Mouse (Mus musculus): ENCODE data around the gene Shld1. TPM values are rescaled to one million over a fixed set of nuclear protein-coding genes. Genes with fewer than 3 reads are reported as not detected.

Shld1 gene
- polyA plus RNA-seq, 1 experiment from 2014 or later: 14.5 TPM

GRCm38 (mm10) chr2:132654834-132655495 is 31.8 kb upstream of the Shld1 start:
- Histone ChIP-seq H3K9ac (replicated peaks; ENCODE audit: low read length) (no peak overlapping the region), H3K4me2 (replicated peaks; ENCODE audit: low read depth, low read length) (no peak overlapping the region), H3K4me3 (ENCODE audit: low read length) (no peak overlapping the region), H3K27me3 (ENCODE audit: insufficient read depth, low read length) (no peaks in the 10 kb centered on the region), H3K4me1 (ENCODE audit: insufficient read depth, low read length) (0 out of 2 replicates have a peak, but pooled peaks cover 6% of the 10 kb centered on the region), H3K9me3 (ENCODE audit: low read length) (no peaks in the 10 kb centered on the region), H3K36me3 (ENCODE audit: insufficient read depth, low read length) (no peaks in the 10 kb centered on the region), H3K27ac (ENCODE audit: low read length) (no peak overlapping the region)
- WGBS: 78% methylated on average over 6 of the region's 6 CpGs
- no peak for ATAC-seq (ENCODE audit: low FRiP score, low TSS enrichment)

DNA sequence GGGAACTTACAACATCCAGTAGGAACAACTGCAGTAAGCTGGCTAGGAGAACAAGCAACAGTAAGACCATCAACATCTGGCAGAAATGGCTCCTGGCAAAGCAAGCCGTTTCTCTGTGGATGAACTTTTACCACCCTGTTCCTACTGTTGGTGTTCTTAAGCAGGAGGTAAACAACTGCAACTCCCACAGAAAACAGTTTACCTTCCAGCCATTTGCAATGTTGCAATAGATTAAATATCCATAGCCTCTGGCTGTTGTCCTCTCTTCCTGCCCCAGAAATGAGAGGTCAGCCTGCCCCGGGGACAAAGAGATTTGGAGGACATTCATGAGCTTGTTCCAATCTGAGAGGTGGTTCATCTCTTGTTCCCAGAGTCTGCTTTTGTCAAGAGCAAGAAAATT is 29.5 kb upstream of the Shld1 start:
- H3K4me1 ChIP-seq (ENCODE audit: insufficient read depth, low read length): 0 out of 2 replicates have a peak, but pooled peaks cover 6% of the 10 kb centered on the region
- 66% methylated on average over 2 of the region's 2 CpGs for WGBS
- H3K36me3 ChIP-seq (ENCODE audit: insufficient read depth, low read length): no peaks in the 10 kb centered on the region
- ATAC-seq (ENCODE audit: low FRiP score, low TSS enrichment): no peak
- H3K9ac ChIP-seq (replicated peaks; ENCODE audit: low read length): no peak overlapping the region
- H3K4me2 ChIP-seq (replicated peaks; ENCODE audit: low read depth, low read length): no peak overlapping the region
- no peaks in the 10 kb centered on the region for H3K27me3 ChIP-seq (ENCODE audit: insufficient read depth, low read length)
- H3K9me3 ChIP-seq (ENCODE audit: low read length): no peaks in the 10 kb centered on the region
- no peak overlapping the region for H3K27ac ChIP-seq (ENCODE audit: low read length)
- no peak overlapping the region for H3K4me3 ChIP-seq (ENCODE audit: low read length)

DNA sequence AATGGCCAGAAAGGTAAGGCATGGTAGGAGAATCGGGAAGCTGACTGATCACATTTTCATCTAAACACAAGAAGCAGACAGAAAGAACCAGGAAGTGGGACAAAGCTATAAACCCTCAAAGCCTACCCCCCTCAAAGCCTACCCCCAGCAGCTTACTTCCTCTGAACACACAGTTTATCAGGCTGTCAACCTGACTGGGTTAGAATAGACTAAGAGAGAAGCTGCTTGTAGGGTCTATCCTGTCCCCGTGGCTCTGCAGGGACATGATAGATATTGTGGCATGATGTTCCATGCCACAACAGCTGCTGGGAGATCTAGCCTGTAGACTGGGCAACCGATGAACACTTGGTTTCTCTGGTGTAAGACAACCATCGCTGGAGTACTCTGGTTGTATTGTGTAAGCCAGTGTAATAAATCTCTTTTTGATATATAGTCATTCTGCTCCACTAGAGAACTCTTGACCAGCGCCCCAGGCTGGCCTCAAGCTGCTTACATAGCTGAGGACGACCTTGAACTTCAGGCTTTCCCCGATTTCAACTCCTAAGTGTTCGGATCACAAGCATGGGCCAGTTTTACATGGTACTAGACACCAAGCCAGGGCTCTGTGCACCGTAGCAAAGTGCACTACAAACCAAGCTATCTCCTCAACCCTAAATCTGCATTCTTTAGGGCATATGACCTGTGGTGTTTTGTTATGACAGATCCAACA is 28.2 kb upstream of the Shld1 start:
- no peaks in the 10 kb centered on the region for H3K36me3 ChIP-seq (ENCODE audit: insufficient read depth, low read length)
- H3K9ac ChIP-seq (replicated peaks; ENCODE audit: low read length): no peak overlapping the region
- H3K27ac ChIP-seq (ENCODE audit: low read length): no peak overlapping the region
- 76% methylated on average over 9 of the region's 9 CpGs for WGBS
- H3K4me3 ChIP-seq (ENCODE audit: low read length): no peak overlapping the region
- no peak overlapping the region for H3K4me2 ChIP-seq (replicated peaks; ENCODE audit: low read depth, low read length)
- H3K27me3 ChIP-seq (ENCODE audit: insufficient read depth, low read length): no peaks in the 10 kb centered on the region
- no peaks in the 10 kb centered on the region for H3K4me1 ChIP-seq (ENCODE audit: insufficient read depth, low read length)
- no peaks in the 10 kb centered on the region for H3K9me3 ChIP-seq (ENCODE audit: low read length)
- ATAC-seq (ENCODE audit: low FRiP score, low TSS enrichment): no peak

DNA sequence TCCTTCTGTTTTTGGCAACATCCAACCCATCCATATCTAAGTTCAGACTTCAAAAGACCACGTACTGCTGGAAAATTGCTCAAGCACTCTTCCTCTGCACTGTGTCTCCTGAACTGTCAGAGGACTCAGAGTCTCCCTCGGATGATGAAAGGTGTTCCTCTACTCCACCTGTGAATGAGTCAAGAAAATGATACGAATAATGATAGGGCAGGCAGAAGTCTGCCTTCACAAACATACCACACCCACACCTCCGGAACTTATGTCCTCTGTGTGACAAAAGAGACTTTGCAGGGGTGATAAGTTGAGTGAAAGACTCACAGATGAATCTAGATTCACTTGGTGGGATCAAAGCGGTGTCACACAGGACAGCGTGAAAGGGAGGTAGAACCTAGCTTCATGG is 17.6 kb upstream of the Shld1 start:
- ATAC-seq (ENCODE audit: low FRiP score, low TSS enrichment): no peak
- WGBS: 83% methylated on average over 6 of the region's 6 CpGs

GRCm38 (mm10) chr2:132670290-132670689 is 16.4 kb upstream of the Shld1 start:
- H3K27ac ChIP-seq (ENCODE audit: low read length): no peak overlapping the region
- H3K27me3 ChIP-seq (ENCODE audit: insufficient read depth, low read length): no peaks in the 10 kb centered on the region
- H3K4me3 ChIP-seq (ENCODE audit: low read length): no peak overlapping the region
- H3K4me1 ChIP-seq (ENCODE audit: insufficient read depth, low read length): no peaks in the 10 kb centered on the region
- no peak for ATAC-seq (ENCODE audit: low FRiP score, low TSS enrichment)
- H3K4me2 ChIP-seq (replicated peaks; ENCODE audit: low read depth, low read length): no peak overlapping the region
- no peaks in the 10 kb centered on the region for H3K36me3 ChIP-seq (ENCODE audit: insufficient read depth, low read length)
- WGBS: 76% methylated on average over 4 of the region's 4 CpGs
- H3K9ac ChIP-seq (replicated peaks; ENCODE audit: low read length): no peak overlapping the region
- H3K9me3 ChIP-seq (ENCODE audit: low read length): no peaks in the 10 kb centered on the region

More for the DNA sequence above, 17.6 kb upstream of the Shld1 start:
- Histone ChIP-seq H3K36me3 (ENCODE audit: insufficient read depth, low read length) (no peaks in the 10 kb centered on the region), H3K9ac (replicated peaks; ENCODE audit: low read length) (no peak overlapping the region), H3K27ac (ENCODE audit: low read length) (no peak overlapping the region), H3K9me3 (ENCODE audit: low read length) (peaks cover 4% of the 10 kb centered on the region; the same call in 1 of the 2 replicates), H3K4me1 (ENCODE audit: insufficient read depth, low read length) (no peaks in the 10 kb centered on the region), H3K4me2 (replicated peaks; ENCODE audit: low read depth, low read length) (no peak overlapping the region), H3K4me3 (ENCODE audit: low read length) (no peak overlapping the region), H3K27me3 (ENCODE audit: insufficient read depth, low read length) (no peaks in the 10 kb centered on the region)

GRCm38 (mm10) chr2:132672121-132672520 is 14.6 kb upstream of the Shld1 start:
- H3K36me3 ChIP-seq (ENCODE audit: insufficient read depth, low read length): no peaks in the 10 kb centered on the region
- no peak overlapping the region for H3K9ac ChIP-seq (replicated peaks; ENCODE audit: low read length)
- H3K4me2 ChIP-seq (replicated peaks; ENCODE audit: low read depth, low read length): no peak overlapping the region
- H3K4me3 ChIP-seq (ENCODE audit: low read length): no peak overlapping the region
- WGBS: 95% methylated on average over 3 of the region's 3 CpGs
- H3K4me1 ChIP-seq (ENCODE audit: insufficient read depth, low read length): no peaks in the 10 kb centered on the region
- H3K9me3 ChIP-seq (ENCODE audit: low read length): no peaks in the 10 kb centered on the region
- ATAC-seq (ENCODE audit: low FRiP score, low TSS enrichment): no peak
- no peaks in the 10 kb centered on the region for H3K27me3 ChIP-seq (ENCODE audit: insufficient read depth, low read length)
- H3K27ac ChIP-seq (ENCODE audit: low read length): no peak overlapping the region

DNA sequence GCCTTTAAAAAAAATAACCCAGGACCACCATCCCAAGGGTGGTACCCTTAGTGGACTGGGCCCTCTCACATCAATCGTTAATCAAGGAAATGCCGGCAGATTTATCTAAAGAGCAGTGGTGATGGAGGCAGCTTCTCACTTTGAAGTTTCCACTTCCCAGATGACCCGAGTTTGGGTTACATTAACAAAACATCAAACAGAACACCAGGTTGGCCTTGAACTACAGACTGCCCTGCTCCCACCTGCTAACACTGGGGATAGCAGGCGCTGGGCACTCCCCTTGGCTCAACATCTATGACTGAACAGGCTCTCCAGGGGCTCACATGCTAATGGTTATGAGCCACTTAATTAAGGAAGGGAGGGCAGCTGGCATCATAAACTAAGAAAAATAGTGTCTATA is 10.6 kb upstream of the Shld1 start:
- H3K4me3 ChIP-seq (ENCODE audit: low read length): no peak overlapping the region
- 49% methylated on average over 4 of the region's 4 CpGs for WGBS
- no peak overlapping the region for H3K27ac ChIP-seq (ENCODE audit: low read length)
- no peaks in the 10 kb centered on the region for H3K4me1 ChIP-seq (ENCODE audit: insufficient read depth, low read length)
- H3K9me3 ChIP-seq (ENCODE audit: low read length): no peaks in the 10 kb centered on the region
- no peak overlapping the region for H3K4me2 ChIP-seq (replicated peaks; ENCODE audit: low read depth, low read length)
- no peak for ATAC-seq (ENCODE audit: low FRiP score, low TSS enrichment)
- H3K9ac ChIP-seq (replicated peaks; ENCODE audit: low read length): no peak overlapping the region
- no peaks in the 10 kb centered on the region for H3K27me3 ChIP-seq (ENCODE audit: insufficient read depth, low read length)
- H3K36me3 ChIP-seq (ENCODE audit: insufficient read depth, low read length): no peaks in the 10 kb centered on the region

GRCm38 (mm10) chr2:132685001-132685400 is 1.7 kb upstream of the Shld1 start:
- Histone ChIP-seq H3K27ac (ENCODE audit: low read length) (no peak overlapping the region), H3K9me3 (ENCODE audit: low read length) (no peaks in the 10 kb centered on the region), H3K36me3 (ENCODE audit: insufficient read depth, low read length) (no peaks in the 10 kb centered on the region), H3K4me2 (replicated peaks; ENCODE audit: low read depth, low read length) (no peak overlapping the region), H3K4me1 (ENCODE audit: insufficient read depth, low read length) (peaks cover 5% of the 10 kb centered on the region; the same call in 1 of the 2 replicates), H3K27me3 (ENCODE audit: insufficient read depth, low read length) (no peaks in the 10 kb centered on the region), H3K9ac (replicated peaks; ENCODE audit: low read length) (no peak overlapping the region), H3K4me3 (ENCODE audit: low read length) (no peak overlapping the region)
- ATAC-seq (ENCODE audit: low FRiP score, low TSS enrichment): no peak

GRCm38 (mm10) chr2:132688611-132689021 is 1.9 kb downstream of the Shld1 start:
- H3K27ac ChIP-seq (ENCODE audit: low read length): no peak overlapping the region
- ATAC-seq (ENCODE audit: low FRiP score, low TSS enrichment): no peak
- WGBS: 91% methylated on average over 7 of the region's 7 CpGs

GRCm38 (mm10) chr2:132689188-132689568 is 2.4 kb downstream of the Shld1 start:
- Histone ChIP-seq H3K4me2 (replicated peaks; ENCODE audit: low read depth, low read length) (no peak overlapping the region), H3K9me3 (ENCODE audit: low read length) (no peaks in the 10 kb centered on the region), H3K36me3 (ENCODE audit: insufficient read depth, low read length) (no peaks in the 10 kb centered on the region), H3K27me3 (ENCODE audit: insufficient read depth, low read length) (no peaks in the 10 kb centered on the region), H3K27ac (ENCODE audit: low read length) (no peak overlapping the region), H3K9ac (replicated peaks; ENCODE audit: low read length) (no peak overlapping the region), H3K4me3 (ENCODE audit: low read length) (no peak overlapping the region), H3K4me1 (ENCODE audit: insufficient read depth, low read length) (peaks cover 5% of the 10 kb centered on the region; the same call in 1 of the 2 replicates)
- 75% methylated on average over 4 of the region's 4 CpGs for WGBS
- ATAC-seq (ENCODE audit: low FRiP score, low TSS enrichment): no peak

More at GRCm38 (mm10) chr2:132688611-132689021, 1.9 kb downstream of the Shld1 start:
- H3K9ac ChIP-seq (replicated peaks; ENCODE audit: low read length): no peak overlapping the region
- no peaks in the 10 kb centered on the region for H3K27me3 ChIP-seq (ENCODE audit: insufficient read depth, low read length)
- no peak overlapping the region for H3K4me3 ChIP-seq (ENCODE audit: low read length)
- H3K36me3 ChIP-seq (ENCODE audit: insufficient read depth, low read length): no peaks in the 10 kb centered on the region
- no peak overlapping the region for H3K4me2 ChIP-seq (replicated peaks; ENCODE audit: low read depth, low read length)
- H3K9me3 ChIP-seq (ENCODE audit: low read length): no peaks in the 10 kb centered on the region
- peaks cover 5% of the 10 kb centered on the region; the same call in 1 of the 2 replicates for H3K4me1 ChIP-seq (ENCODE audit: insufficient read depth, low read length)
